Mouse (Mus musculus): ENCODE measurements at regions not wholly inside any gene's neighbourhood (a gene's known extent, or its start where the extent isn't known, plus 50 kb on each side); places are given as distances from the start of the nearest gene placed in this dataset.

- no peak overlapping the region for H3K4me3 ChIP-seq (ENCODE audit: insufficient read depth, low read depth, low read length)
- 53% methylated on average over 6 of the region's 6 CpGs for WGBS
- no peak overlapping the region for H3K27ac ChIP-seq (ENCODE audit: insufficient read depth, low read depth, low read length)
- peak; percentile 74 for DNase-seq
- TF ChIP-seq POLR2A (IDR thresholded peaks at IDR 0.05; ENCODE audit: low read depth, low read length): no peak
- no peak for TF ChIP-seq CTCF (conservative IDR thresholded peaks at IDR 0.05; ENCODE audit: insufficient read depth, insufficient read length, low read depth, low read length)
- no peaks in the 10 kb centered on the region for H3K4me1 ChIP-seq (ENCODE audit: control insufficient read depth, insufficient read depth, low read length)
- no peaks in the 10 kb centered on the region for H3K36me3 ChIP-seq (ENCODE audit: control insufficient read depth, insufficient read depth, low read length)
- no peaks in the 10 kb centered on the region for H3K27me3 ChIP-seq (replicated peaks; ENCODE audit: control insufficient read depth, insufficient read depth, low read length)
Measured at GRCm38 (mm10) chr11:7497803-7498202, 284.1 kb upstream of the Igfbp3 start.

- H3K4me3 ChIP-seq (ENCODE audit: insufficient read depth, low read depth, low read length): no peak overlapping the region
- DNase-seq: peak; percentile 15
- H3K27me3 ChIP-seq (replicated peaks; ENCODE audit: control insufficient read depth, insufficient read depth, low read length): no peaks in the 10 kb centered on the region
- 51% methylated on average over 7 of the region's 7 CpGs for WGBS
- TF ChIP-seq POLR2A (IDR thresholded peaks at IDR 0.05; ENCODE audit: low read depth, low read length) (no peak), CTCF (conservative IDR thresholded peaks at IDR 0.05; ENCODE audit: insufficient read depth, insufficient read length, low read depth, low read length) (no peak)
- H3K4me1 ChIP-seq (ENCODE audit: control insufficient read depth, insufficient read depth, low read length): no peaks in the 10 kb centered on the region
- H3K27ac ChIP-seq (ENCODE audit: insufficient read depth, low read depth, low read length): no peak overlapping the region
- no peaks in the 10 kb centered on the region for H3K36me3 ChIP-seq (ENCODE audit: control insufficient read depth, insufficient read depth, low read length)
Measured at GRCm38 (mm10) chr11:7473832-7474545, 260.3 kb upstream of the Igfbp3 start.

- WGBS: 63% methylated on average over 1 of the region's 1 CpGs
Measured at GRCm38 (mm10) chr11:7465522-7465921, 251.8 kb upstream of the Igfbp3 start.

GRCm38 (mm10) chr11:7461956-7462771 is 248.4 kb upstream of the Igfbp3 start:
- Histone ChIP-seq H3K27me3 (replicated peaks; ENCODE audit: control insufficient read depth, insufficient read depth, low read length) (no peaks in the 10 kb centered on the region), H3K27ac (ENCODE audit: insufficient read depth, low read depth, low read length) (no peak overlapping the region), H3K4me1 (ENCODE audit: control insufficient read depth, insufficient read depth, low read length) (no peaks in the 10 kb centered on the region), H3K36me3 (ENCODE audit: control insufficient read depth, insufficient read depth, low read length) (no peaks in the 10 kb centered on the region), H3K4me3 (ENCODE audit: insufficient read depth, low read depth, low read length) (no peak overlapping the region)
- no peak for TF ChIP-seq POLR2A (IDR thresholded peaks at IDR 0.05; ENCODE audit: low read depth, low read length)
- TF ChIP-seq CTCF (conservative IDR thresholded peaks at IDR 0.05; ENCODE audit: insufficient read depth, insufficient read length, low read depth, low read length): no peak
- no peak for DNase-seq
- 15% methylated on average over 6 of the region's 6 CpGs for WGBS

More at GRCm38 (mm10) chr11:7465522-7465921, 251.8 kb upstream of the Igfbp3 start:
- TF ChIP-seq POLR2A (IDR thresholded peaks at IDR 0.05; ENCODE audit: low read depth, low read length) (no peak), CTCF (conservative IDR thresholded peaks at IDR 0.05; ENCODE audit: insufficient read depth, insufficient read length, low read depth, low read length) (no peak)
- Histone ChIP-seq H3K36me3 (ENCODE audit: control insufficient read depth, insufficient read depth, low read length) (no peaks in the 10 kb centered on the region), H3K4me3 (ENCODE audit: insufficient read depth, low read depth, low read length) (no peak overlapping the region), H3K27me3 (replicated peaks; ENCODE audit: control insufficient read depth, insufficient read depth, low read length) (no peaks in the 10 kb centered on the region), H3K4me1 (ENCODE audit: control insufficient read depth, insufficient read depth, low read length) (no peaks in the 10 kb centered on the region), H3K27ac (ENCODE audit: insufficient read depth, low read depth, low read length) (no peak overlapping the region)
- DNase-seq: peak; percentile 7

- 68% methylated on average over 4 of the region's 4 CpGs for WGBS
- Histone ChIP-seq H3K4me3 (ENCODE audit: insufficient read depth, low read depth, low read length) (no peak overlapping the region), H3K27ac (ENCODE audit: insufficient read depth, low read depth, low read length) (no peak overlapping the region), H3K27me3 (replicated peaks; ENCODE audit: control insufficient read depth, insufficient read depth, low read length) (no peaks in the 10 kb centered on the region), H3K36me3 (ENCODE audit: control insufficient read depth, insufficient read depth, low read length) (no peaks in the 10 kb centered on the region), H3K4me1 (ENCODE audit: control insufficient read depth, insufficient read depth, low read length) (no peaks in the 10 kb centered on the region)
- peak; percentile 21 for DNase-seq
- TF ChIP-seq CTCF (conservative IDR thresholded peaks at IDR 0.05; ENCODE audit: insufficient read depth, insufficient read length, low read depth, low read length) (no peak), POLR2A (IDR thresholded peaks at IDR 0.05; ENCODE audit: low read depth, low read length) (no peak)
Measured at GRCm38 (mm10) chr11:7451756-7452155, 238.0 kb upstream of the Igfbp3 start.

GRCm38 (mm10) chr11:7444494-7444893 is 230.8 kb upstream of the Igfbp3 start:
- DNase-seq: no peak
- Histone ChIP-seq H3K27me3 (replicated peaks; ENCODE audit: control insufficient read depth, insufficient read depth, low read length) (no peaks in the 10 kb centered on the region; the same call in 1 of the 2 replicates), H3K27ac (ENCODE audit: insufficient read depth, low read depth, low read length) (no peak overlapping the region), H3K4me3 (ENCODE audit: insufficient read depth, low read depth, low read length) (no peak overlapping the region), H3K4me1 (ENCODE audit: control insufficient read depth, insufficient read depth, low read length) (no peaks in the 10 kb centered on the region), H3K36me3 (ENCODE audit: control insufficient read depth, insufficient read depth, low read length) (no peaks in the 10 kb centered on the region)
- WGBS: 96% methylated on average over 8 of the region's 8 CpGs
- TF ChIP-seq CTCF (conservative IDR thresholded peaks at IDR 0.05; ENCODE audit: insufficient read depth, insufficient read length, low read depth, low read length) (no peak), POLR2A (IDR thresholded peaks at IDR 0.05; ENCODE audit: low read depth, low read length) (no peak)

GRCm38 (mm10) chr11:7439276-7439675 is 225.6 kb upstream of the Igfbp3 start:
- no peaks in the 10 kb centered on the region for H3K4me1 ChIP-seq (ENCODE audit: control insufficient read depth, insufficient read depth, low read length)
- peak; percentile 55 for DNase-seq
- TF ChIP-seq POLR2A (IDR thresholded peaks at IDR 0.05; ENCODE audit: low read depth, low read length) (no peak), CTCF (conservative IDR thresholded peaks at IDR 0.05; ENCODE audit: insufficient read depth, insufficient read length, low read depth, low read length) (no peak)
- 64% methylated on average over 3 of the region's 3 CpGs for WGBS
- no peak overlapping the region for H3K4me3 ChIP-seq (ENCODE audit: insufficient read depth, low read depth, low read length)
- H3K27me3 ChIP-seq (replicated peaks; ENCODE audit: control insufficient read depth, insufficient read depth, low read length): no peaks in the 10 kb centered on the region
- no peak overlapping the region for H3K27ac ChIP-seq (ENCODE audit: insufficient read depth, low read depth, low read length)
- no peaks in the 10 kb centered on the region for H3K36me3 ChIP-seq (ENCODE audit: control insufficient read depth, insufficient read depth, low read length)

Data from kidney, adult 2 months (tissue).